Mouse (Mus musculus) liver, embryonic 15.5 days (tissue): ENCODE measurements around the gene Rapgef3. TPM values are rescaled to one million over a fixed set of nuclear protein-coding genes. Genes with fewer than 3 reads are reported as not detected.

Experiments
- ATAC-seq: fragments of 200-750 bp; cut with Nextera tagmentation; 2 replicates; pipeline ENCODE4 v1.8.0; 2017; ENCODE audit warnings: moderate number of reproducible peaks, mild to moderate bottlenecking, moderate library complexity; ENCODE audit not compliant: insufficient read depth
- H3K27ac ChIP-seq: fragments of 300-500 bp; sonication (generic); replicated peaks from 2 replicates; pipeline ENCODE4 v1.5.1; 2015; ENCODE audit warnings: mild to moderate bottlenecking, inconsistent platforms
- H3K27me3 ChIP-seq: fragments of 300-500 bp; sonication (generic); 2 replicates; pipeline ENCODE4 v1.6.1; 2015; ENCODE audit warnings: mild to moderate bottlenecking, inconsistent platforms
- H3K36me3 ChIP-seq: fragments of 300-500 bp; sonication (generic); replicated peaks from 2 replicates; pipeline ENCODE4 v1.6.1; 2015; ENCODE audit warnings: moderate library complexity, mild to moderate bottlenecking, inconsistent platforms
- H3K4me1 ChIP-seq: fragments of 300-500 bp; sonication (generic); replicated peaks from 2 replicates; pipeline ENCODE4 v1.6.1; 2015; ENCODE audit warnings: inconsistent platforms
- H3K4me2 ChIP-seq: fragments of 300-500 bp; sonication (generic); 2 replicates; pipeline ENCODE4 v1.6.1; 2015; ENCODE audit warnings: moderate library complexity, mild to moderate bottlenecking, inconsistent platforms
- H3K4me3 ChIP-seq: fragments of 300-500 bp; sonication (generic); replicated peaks from 2 replicates; pipeline ENCODE4 v1.5.1; 2015; ENCODE audit warnings: mild to moderate bottlenecking, inconsistent platforms
- H3K9ac ChIP-seq: fragments of 300-500 bp; sonication (generic); 2 replicates; pipeline ENCODE4 v1.6.1; 2015; ENCODE audit warnings: moderate library complexity, mild to moderate bottlenecking, inconsistent platforms
- H3K9me3 ChIP-seq: fragments of 300-500 bp; sonication (generic); replicated peaks from 2 replicates; pipeline ENCODE4 v1.6.1; 2016; ENCODE audit warnings: inconsistent platforms
- WGBS: fragments of 180-500 bp; shearing (Covaris S2); methylation state at CpG from one replicate; pipeline ENCODE4 v1.1.7; 2015; ENCODE audit warnings: mixed read lengths; ENCODE audit not compliant: insufficient replicate concordance; 5-methylcytosine and 5-hydroxymethylcytosine counted together
- polyA plus RNA-seq: library from polyadenylated mRNA; unstranded; fragments of >200 nt; fragmentation: Nextera tagmentation; extraction: Ambion mirVana; gene quantifications from 2 replicates; pipeline ENCODE4 v1.2.1, GENCODE M21; 2015

Gene Rapgef3
- polyA plus RNA-seq, 1 experiment from 2014 or later: 2.1 TPM

- WGBS: 83% methylated on average over 18 of the region's 18 CpGs
- no peak for ATAC-seq
- H3K4me1 ChIP-seq: peaks cover 18% of the 10 kb centered on the region
- peaks cover 56% of the 10 kb centered on the region for H3K36me3 ChIP-seq
- H3K27ac ChIP-seq: no peak overlapping the region
- H3K27me3 ChIP-seq: no peaks in the 10 kb centered on the region
- no peak overlapping the region for H3K4me3 ChIP-seq
- no peak overlapping the region for H3K4me2 ChIP-seq
- H3K9me3 ChIP-seq: no peaks in the 10 kb centered on the region
- H3K9ac ChIP-seq: no peak overlapping the region
Observed at GRCm38 (mm10) chr15:97793386-97794153, 25.8 kb upstream of the Rapgef3 start.

GRCm38 (mm10) chr15:97791126-97791700 is 23.4 kb upstream of the Rapgef3 start:
- Histone ChIP-seq H3K4me3 (no peak overlapping the region), H3K36me3 (peaks cover 58% of the 10 kb centered on the region), H3K9ac (no peak overlapping the region), H3K9me3 (no peaks in the 10 kb centered on the region), H3K27ac (no peak overlapping the region), H3K4me1 (peaks cover 42% of the 10 kb centered on the region), H3K27me3 (no peaks in the 10 kb centered on the region), H3K4me2 (no peak overlapping the region)
- no peak for ATAC-seq
- 80% methylated on average over 11 of the region's 11 CpGs for WGBS

DNA sequence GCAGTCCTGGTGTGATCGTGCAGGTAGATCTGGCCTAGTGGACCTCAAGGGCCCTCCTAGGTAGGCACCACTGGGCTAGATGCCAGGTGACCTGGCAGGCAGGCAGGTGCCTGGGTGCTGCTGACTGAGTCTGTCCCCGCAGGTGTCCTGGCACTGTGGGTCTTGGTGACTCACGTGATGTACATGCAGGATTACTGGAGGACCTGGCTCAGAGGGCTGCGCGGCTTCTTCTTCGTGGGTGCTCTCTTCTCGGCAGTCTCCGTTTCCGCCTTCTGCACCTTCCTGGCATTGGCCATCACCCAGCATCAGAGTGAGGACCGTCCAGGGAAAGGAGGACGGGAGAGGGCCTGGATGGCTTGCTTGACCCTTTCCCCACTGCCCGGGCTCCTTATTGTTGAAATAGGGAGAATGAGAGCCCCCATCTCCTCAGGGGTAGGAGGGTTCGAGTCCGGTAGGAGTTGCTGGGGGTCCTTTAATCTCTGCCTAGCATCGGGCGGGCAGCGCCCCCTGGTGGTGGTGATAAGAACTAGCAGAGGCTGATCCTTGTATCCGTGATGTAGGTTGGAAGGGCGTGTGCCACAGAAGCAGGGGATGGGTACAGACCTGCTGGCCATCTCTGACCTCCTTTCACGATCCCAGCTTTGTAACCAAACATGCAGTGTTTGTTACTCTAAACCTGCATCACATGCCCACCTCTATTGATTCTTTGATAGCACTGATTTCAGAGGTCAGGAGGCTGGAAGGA is 22.2 kb upstream of the Rapgef3 start:
- peaks cover 56% of the 10 kb centered on the region for H3K36me3 ChIP-seq
- H3K9ac ChIP-seq: no peak overlapping the region
- no peaks in the 10 kb centered on the region for H3K27me3 ChIP-seq
- no peaks in the 10 kb centered on the region for H3K9me3 ChIP-seq
- 48% methylated on average over 20 of the region's 20 CpGs for WGBS
- H3K4me2 ChIP-seq: no peak overlapping the region
- no peak overlapping the region for H3K4me3 ChIP-seq
- 0 out of 2 replicates have a peak overlapping the region, but pooled peaks have one; percentile 98 for H3K27ac ChIP-seq
- ATAC-seq: no peak
- peaks cover 55% of the 10 kb centered on the region for H3K4me1 ChIP-seq

GRCm38 (mm10) chr15:97788821-97789220 is 21.0 kb upstream of the Rapgef3 start:
- 58% methylated on average over 6 of the region's 6 CpGs for WGBS
- H3K27ac ChIP-seq: peak overlapping the region; percentile 98
- ATAC-seq: no peak
- peaks cover 45% of the 10 kb centered on the region for H3K36me3 ChIP-seq
- H3K27me3 ChIP-seq: no peaks in the 10 kb centered on the region
- no peak overlapping the region for H3K4me3 ChIP-seq
- no peak overlapping the region for H3K4me2 ChIP-seq
- H3K4me1 ChIP-seq: peaks cover 61% of the 10 kb centered on the region
- no peak overlapping the region for H3K9ac ChIP-seq
- no peaks in the 10 kb centered on the region for H3K9me3 ChIP-seq

- 52% methylated on average over 19 of the region's 19 CpGs for WGBS
- Histone ChIP-seq H3K9me3 (no peaks in the 10 kb centered on the region), H3K9ac (peak overlapping the region; percentile 98; the same call in 1 of the 2 replicates), H3K36me3 (peaks cover 40% of the 10 kb centered on the region), H3K4me1 (peaks cover 69% of the 10 kb centered on the region), H3K27ac (peak overlapping the region; percentile 98), H3K4me3 (peak overlapping the region; percentile 94), H3K27me3 (peaks cover 4% of the 10 kb centered on the region), H3K4me2 (peak overlapping the region; percentile 74)
- ATAC-seq: no peak
Observed at GRCm38 (mm10) chr15:97787799-97788667, 20.3 kb upstream of the Rapgef3 start.

DNA sequence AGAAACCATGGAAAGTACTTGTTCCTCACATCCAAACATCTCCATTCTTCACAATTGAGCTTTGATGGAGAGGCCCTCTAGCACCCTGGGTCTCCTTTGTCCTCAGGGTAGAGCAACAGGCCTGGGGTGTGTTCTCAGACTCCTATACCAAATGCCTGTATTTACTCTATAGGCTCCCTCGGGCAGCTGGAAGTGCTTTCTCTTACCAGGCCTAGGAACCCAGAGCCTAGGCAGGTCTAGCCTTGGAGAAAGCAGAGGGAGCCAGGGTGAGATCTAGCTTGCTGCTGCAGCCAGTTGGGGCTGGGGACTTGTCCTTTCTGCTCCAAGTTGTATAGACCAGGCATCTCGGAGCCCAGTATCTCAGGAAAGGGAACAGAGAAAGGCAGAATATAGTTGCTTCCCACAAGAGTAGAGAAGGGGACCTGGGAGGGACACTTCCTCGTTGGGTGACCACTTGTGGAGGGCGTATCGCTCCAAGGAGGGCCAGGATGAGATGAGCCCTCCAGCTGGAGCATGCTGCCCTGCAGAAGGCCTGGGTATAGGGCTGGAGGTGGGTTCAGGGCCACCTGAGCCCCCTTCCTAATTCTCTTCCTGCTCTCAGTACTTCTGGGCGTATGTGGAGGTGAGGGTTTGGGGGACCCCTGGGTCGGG is 19.5 kb upstream of the Rapgef3 start:
- no peak for ATAC-seq
- H3K36me3 ChIP-seq: peaks cover 37% of the 10 kb centered on the region
- peak overlapping the region; percentile 94 for H3K4me3 ChIP-seq
- H3K27me3 ChIP-seq: peaks cover 12% of the 10 kb centered on the region
- peak overlapping the region; percentile 98 for H3K27ac ChIP-seq
- H3K4me1 ChIP-seq: peaks cover 76% of the 10 kb centered on the region
- H3K9ac ChIP-seq: peak overlapping the region; percentile 98
- H3K9me3 ChIP-seq: no peaks in the 10 kb centered on the region
- peak overlapping the region; percentile 74 for H3K4me2 ChIP-seq
- WGBS: 37% methylated on average over 7 of the region's 7 CpGs

- no peak for ATAC-seq
- 12% methylated on average over 10 of the region's 10 CpGs for WGBS
- peaks cover 30% of the 10 kb centered on the region for H3K36me3 ChIP-seq
- H3K4me2 ChIP-seq: peak overlapping the region; percentile 74
- H3K27me3 ChIP-seq: peaks cover 19% of the 10 kb centered on the region
- H3K4me1 ChIP-seq: peaks cover 80% of the 10 kb centered on the region
- H3K27ac ChIP-seq: peak overlapping the region; percentile 98
- peak overlapping the region; percentile 98 for H3K9ac ChIP-seq
- H3K9me3 ChIP-seq: no peaks in the 10 kb centered on the region
- H3K4me3 ChIP-seq: peak overlapping the region; percentile 94
Observed at GRCm38 (mm10) chr15:97786412-97787112, 18.8 kb upstream of the Rapgef3 start.

GRCm38 (mm10) chr15:97785731-97786411 is 18.1 kb upstream of the Rapgef3 start:
- 25% methylated on average over 9 of the region's 9 CpGs for WGBS
- Histone ChIP-seq H3K36me3 (peaks cover 23% of the 10 kb centered on the region), H3K27ac (peak overlapping the region; percentile 98), H3K9ac (peak overlapping the region; percentile 98), H3K9me3 (no peaks in the 10 kb centered on the region), H3K4me2 (peak overlapping the region; percentile 74), H3K4me3 (peak overlapping the region; percentile 94), H3K4me1 (peaks cover 80% of the 10 kb centered on the region), H3K27me3 (peaks cover 22% of the 10 kb centered on the region)
- ATAC-seq: peak; percentile 79

DNA sequence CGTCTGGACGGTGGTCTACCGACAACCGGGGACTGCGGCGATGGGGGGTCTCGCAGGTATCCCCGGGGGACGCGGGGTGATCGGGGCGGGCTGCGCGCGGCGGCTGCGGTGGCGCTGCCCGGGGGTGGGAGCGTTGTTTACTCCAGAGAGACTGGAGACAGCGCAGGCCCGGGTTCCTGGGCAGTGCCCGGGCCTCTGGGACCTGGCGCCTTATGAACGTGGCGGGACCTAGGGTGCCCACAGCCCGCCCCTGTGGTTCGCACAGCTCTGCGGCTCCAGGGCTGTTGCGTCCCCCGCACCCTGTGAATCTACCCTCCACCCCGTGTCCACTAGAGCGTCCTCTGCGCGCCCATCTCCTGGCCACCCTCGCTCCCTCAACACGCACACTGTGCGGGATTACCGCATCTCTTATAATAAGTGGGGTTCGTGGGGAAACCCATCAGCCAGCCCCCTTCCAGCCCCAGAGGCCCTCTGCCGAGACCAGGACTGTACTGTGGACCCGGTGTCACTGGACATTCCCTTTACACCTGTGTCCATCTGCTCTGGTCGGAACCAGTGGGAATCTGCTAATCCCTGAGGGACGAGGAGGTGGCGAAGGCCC is 16.9 kb upstream of the Rapgef3 start:
- peak; percentile 61 for ATAC-seq
- H3K4me3 ChIP-seq: peak overlapping the region; percentile 94
- H3K36me3 ChIP-seq: 0 out of 2 replicates have a peak, but pooled peaks cover 11% of the 10 kb centered on the region
- H3K27ac ChIP-seq: peak overlapping the region; percentile 98
- no peaks in the 10 kb centered on the region for H3K9me3 ChIP-seq
- WGBS: 5% methylated on average over 45 of the region's 45 CpGs
- H3K4me1 ChIP-seq: peaks cover 80% of the 10 kb centered on the region
- peaks cover 22% of the 10 kb centered on the region for H3K27me3 ChIP-seq
- peak overlapping the region; percentile 74 for H3K4me2 ChIP-seq
- peak overlapping the region; percentile 98 for H3K9ac ChIP-seq
